Mouse (Mus musculus) bone marrow macrophage, adult 2 months (primary cell): ENCODE data around the gene Add1.

ENCODE experiments used
- CTCF ChIP-seq: IDR thresholded peaks from 2 replicates; pipeline ENCODE4 v1.5.1; 2012; ENCODE audit warnings: low read depth, mild to moderate bottlenecking, low read length, moderate library complexity
- POLR2A ChIP-seq: IDR thresholded peaks from 2 replicates; pipeline ENCODE4 v1.6.1; 2012; ENCODE audit warnings: mild to moderate bottlenecking, low read depth, low read length, borderline replicate concordance

GRCm38 (mm10) chr5:34533066-34533465 lies 40.4 kb upstream of the Add1 start:
- TF ChIP-seq CTCF (no peak), POLR2A (no peak)
